Mouse (Mus musculus): Measurements from ENCODE around the gene Eps8. TPM values are rescaled to one million over a fixed set of nuclear protein-coding genes. Genes with fewer than 3 reads are reported as not detected.
"Not testable (repeated sequence)": the region's sequence is repeated elsewhere in the genome, so short reads cannot be mapped to it uniquely, and the experiment has no call there.

The Eps8 gene
- polyA plus RNA-seq, 2 experiments from 2014 or later: 0.30 to 0.46 TPM

DNA sequence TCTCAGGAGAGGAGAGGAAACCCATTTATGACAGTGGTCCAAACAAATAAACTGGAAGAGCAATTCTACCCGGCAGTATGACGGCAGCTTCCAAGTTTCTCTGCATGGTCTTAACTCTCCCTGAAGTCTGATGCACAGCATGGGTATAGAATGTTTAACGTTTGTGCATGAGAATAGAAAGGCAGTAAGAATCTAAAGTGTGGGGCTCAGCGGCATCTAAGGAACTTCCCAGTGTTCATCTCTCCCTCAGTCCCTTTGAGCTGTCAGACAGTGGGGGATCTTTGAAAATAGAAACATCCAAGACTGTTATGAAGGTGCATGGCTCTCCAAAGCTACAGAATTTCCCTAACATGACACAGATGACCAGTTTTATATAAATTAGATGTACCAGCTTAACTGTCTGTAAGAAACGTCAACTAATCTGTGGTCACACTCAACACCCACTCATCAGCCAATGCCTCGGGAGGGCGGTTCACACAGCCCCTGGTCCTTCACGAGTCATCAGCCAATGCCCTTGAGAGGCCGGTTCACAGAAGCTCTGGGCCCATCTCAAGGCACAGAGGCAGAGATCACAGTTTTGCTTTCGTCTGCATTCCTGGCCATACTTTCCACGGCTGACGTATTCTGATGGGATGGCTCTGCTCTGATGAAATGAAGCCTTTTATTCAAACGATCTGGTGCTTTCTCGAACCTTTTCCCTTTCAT is 145.2 kb downstream of the Eps8 start:
- no peak for ATAC-seq

DNA sequence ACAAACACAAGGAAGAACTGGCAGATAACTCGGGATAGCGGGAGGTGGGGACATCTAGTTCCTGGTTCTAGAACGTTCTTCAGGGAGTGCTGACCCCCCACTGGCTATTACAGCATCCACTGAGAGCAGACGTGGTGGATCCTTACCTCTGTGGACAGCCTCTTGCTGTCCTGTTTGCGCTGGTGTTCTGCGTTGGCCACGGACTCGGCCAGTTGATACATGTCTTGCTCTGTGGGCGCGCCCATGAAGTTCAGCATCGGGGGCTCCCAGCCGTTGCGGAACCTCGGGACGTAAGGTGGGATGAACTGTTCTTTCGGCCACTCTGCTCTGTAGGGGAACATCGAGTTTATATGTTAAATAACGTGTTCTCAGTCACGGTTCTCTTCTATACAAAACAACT is 145.7 kb downstream of the Eps8 start:
- no peak for ATAC-seq

DNA sequence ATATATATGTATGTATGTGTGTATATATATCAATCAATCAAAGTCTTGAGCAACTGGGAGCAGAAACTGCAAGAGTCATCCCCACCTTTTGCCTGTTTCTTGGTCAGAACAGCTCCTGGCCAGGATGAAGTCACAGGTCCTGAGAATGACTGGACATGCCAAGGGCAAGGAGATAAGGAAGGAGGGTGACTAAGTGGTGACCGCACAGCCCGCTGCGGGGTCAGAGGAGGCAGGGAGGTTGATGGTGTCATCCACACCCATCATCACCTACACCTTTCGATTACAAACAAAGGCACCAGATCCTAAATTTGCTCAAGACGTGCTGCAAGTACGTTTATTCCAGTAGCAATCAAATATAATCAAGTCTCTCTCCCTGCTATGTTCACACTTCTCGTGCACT is 148.1 kb downstream of the Eps8 start:
- ATAC-seq: no peak

DNA sequence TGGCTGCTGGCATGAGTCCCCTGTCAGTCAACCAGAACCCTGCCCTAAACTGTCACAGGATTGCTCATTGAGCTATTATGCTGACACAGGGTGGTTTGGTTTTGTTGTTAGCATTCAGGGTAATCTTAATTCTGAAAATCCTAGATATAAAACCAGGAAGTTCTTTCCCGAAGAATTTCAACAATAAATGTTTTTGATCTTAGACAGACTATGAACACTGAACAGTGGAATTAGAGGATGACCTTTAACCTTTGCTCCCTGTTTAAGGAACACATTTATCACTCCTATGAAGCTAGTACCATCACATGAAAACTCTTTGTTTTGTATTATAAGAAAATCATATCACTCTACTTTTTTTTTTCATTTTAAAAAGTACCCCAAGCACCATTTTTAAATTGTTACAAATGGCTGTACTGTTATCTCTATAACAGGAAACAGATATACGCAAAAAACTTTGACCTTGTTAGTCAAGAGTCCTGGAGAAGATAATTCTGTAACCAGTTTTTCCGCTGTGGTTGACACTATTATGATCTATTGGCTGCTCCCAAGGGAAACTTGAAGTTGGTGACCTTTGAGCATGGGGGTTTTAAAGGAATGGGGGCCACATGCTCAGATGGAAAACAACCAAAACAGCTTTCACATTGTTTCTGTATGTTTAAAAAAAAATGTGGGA is 149.0 kb downstream of the Eps8 start:
- ATAC-seq: no peak

DNA sequence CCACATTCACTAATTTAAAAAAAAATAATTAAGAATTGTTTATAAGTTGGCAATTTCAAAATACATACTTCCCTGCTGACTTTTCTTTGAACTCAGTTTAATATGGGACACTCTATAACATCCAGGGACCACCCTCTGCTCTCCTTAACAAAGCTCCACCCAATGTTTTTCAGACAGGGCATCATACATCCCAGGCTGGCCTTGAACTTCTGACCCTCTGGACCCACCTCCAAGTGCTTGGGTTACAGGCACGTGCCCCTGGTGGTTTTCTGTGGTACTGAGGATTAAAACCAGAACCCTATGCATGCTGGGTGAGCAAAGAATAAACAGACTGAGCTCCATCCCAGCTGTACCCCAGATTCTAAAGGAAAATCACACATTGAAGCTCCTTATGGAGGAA is 150.6 kb downstream of the Eps8 start:
- no peak for ATAC-seq

DNA sequence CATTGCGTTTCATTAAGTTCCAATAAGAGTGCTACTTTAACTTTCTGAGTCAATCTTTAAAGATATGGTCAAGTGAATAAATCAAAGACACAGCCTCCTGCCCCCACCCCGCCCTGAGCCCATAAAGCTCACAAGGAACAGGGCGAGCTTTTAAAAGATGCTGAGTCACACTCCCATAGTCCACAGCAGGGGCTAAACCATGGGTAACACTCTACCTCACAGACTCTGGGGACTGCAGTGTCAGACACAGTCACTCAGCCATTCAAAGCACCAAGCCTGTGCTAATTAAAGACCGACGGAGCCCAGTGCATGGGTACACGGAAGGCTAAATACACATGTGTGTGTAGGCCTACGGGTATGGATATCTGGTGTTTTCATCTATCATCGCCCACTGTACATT is 151.2 kb downstream of the Eps8 start:
- no peak for ATAC-seq

DNA sequence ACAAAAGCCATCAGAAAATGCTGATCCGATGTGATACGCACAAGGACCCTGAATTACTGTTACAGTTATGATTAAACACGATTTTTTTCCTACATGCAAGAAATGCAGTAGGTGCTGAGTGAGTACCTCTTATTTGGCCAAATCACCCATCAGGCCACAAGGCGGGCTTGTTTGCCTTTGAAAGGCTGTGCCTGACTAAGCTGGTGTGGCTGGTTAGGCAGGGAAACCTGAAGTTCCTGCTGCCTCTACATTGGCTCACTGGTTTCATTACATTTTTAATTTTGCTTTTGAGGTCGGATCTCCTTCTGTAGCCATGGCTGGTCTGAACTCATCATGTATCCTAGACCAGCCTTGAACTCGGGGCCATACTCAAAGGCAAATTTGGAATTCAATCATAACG is 151.7 kb downstream of the Eps8 start:
- no peak for ATAC-seq

DNA sequence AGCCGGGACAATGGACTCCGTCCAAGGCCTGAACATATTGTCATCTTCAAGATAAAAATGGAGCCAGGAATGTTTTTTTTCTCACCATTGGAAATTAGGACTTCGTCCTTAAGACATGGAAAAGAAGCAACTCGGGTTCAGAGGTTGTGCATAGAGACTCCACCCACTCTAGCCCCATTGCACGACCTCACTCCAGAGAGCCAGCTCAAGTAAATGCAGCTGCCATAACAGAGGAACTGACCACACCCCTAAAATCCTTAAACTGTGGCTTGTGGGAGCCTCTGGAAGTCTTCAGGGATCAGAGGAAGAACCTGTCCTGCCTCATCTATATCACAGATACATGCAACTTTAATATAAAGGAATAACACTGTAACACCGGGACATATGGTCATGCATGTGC is 155.9 kb downstream of the Eps8 start:
- ATAC-seq: no peak

DNA sequence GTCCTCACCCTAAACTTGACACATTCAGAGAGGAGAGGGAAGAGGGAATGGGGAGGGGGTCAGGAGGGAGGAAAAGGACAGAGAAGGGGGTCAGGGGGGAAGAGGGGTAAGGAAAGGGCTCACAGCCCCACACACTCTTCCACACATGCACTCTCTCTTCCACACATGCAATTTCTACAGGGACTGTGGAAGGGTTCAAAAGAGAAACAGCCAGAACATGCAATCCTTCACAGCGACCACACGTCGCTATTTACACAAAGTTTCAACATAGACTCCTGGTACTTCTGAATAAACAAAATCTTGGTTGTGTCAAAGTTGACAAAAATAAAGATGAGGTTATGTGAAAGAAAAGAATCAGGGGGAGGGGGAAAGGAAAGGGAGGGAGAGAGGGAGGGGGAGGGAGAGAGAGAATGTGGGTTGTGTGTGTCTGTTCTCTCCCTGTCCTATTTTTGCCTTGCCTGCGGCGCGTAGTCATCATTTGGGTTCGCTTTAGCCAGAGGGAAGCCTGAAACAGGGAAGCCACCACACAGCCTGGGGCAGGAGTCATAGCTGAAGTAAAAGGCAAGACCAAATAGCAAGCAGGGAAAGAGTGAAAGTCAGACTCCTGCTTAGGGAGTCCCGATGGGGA is 157.4 kb downstream of the Eps8 start:
- no peak for ATAC-seq

DNA sequence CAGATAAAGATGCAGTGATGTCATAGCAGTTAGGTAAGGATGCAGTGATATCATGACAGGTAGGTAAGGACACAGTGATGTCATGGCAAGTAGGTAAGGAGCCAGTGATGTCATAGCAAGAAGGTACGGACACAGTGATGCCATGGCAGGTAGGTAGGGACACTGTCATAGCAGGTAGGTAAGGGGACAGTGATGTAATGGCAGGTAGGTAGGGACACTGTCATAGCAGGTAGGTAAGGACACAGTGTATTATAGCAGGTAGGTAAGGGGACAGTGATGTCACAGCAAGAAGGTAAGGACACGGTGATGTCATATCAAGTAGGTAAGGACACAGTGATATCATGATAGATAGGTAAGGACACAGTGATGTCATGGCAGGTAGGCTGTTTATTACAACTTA is 158.1 kb downstream of the Eps8 start:
- no peak for ATAC-seq

DNA sequence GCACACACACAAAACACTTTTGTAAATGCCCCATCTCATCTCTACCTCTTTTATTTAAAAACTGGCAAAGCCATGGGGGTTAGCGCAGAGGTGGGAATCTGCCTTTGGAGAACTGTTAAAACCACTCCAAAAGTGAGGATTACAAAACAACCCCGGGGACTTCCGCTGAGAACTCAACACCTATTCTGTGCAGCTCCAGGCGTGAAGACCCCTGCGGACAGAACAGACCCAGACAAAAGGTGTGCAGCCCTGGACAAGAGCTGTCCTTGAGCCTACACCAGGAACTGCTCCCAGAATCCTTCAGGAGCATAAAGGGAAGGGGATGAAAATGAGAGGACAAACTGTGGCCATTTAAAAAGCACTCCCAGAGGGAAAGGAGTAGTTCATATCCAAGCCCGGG is 159.4 kb downstream of the Eps8 start:
- no peak for ATAC-seq

DNA sequence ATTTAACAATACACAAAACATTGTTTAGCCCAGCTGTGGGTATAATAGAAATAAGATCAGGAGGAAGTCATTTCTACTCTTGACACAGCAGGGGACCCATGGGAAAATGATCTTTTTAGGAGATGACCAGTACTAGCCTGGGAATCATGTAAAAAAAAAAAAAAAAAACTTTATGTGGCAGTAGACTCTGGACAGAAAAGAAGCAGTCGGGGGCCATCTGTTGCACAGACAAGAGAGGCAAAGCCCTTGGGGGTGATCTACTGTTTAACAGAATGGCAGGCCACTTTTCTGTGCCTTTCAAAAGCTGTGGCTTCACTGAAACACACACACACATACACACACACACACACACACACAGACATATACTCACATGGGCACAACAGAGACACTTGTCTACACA is 159.9 kb downstream of the Eps8 start:
- ATAC-seq: no peak

DNA sequence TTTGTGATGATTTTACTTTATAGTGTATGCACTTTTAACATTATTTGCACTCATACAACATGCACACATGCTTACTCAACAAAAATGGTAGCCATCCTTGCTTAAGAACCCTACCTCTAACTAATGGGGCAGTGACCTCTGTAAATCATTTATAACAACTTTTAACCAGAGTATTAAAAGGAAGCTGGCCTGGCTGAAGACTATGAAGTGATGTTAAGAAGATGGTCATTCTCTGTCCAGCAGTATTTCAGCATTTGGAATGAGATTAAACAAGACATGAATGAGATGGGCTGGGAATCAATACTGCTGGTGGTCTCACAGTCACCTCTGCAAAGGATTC is 160.6 kb downstream of the Eps8 start:
- no peak for ATAC-seq

DNA sequence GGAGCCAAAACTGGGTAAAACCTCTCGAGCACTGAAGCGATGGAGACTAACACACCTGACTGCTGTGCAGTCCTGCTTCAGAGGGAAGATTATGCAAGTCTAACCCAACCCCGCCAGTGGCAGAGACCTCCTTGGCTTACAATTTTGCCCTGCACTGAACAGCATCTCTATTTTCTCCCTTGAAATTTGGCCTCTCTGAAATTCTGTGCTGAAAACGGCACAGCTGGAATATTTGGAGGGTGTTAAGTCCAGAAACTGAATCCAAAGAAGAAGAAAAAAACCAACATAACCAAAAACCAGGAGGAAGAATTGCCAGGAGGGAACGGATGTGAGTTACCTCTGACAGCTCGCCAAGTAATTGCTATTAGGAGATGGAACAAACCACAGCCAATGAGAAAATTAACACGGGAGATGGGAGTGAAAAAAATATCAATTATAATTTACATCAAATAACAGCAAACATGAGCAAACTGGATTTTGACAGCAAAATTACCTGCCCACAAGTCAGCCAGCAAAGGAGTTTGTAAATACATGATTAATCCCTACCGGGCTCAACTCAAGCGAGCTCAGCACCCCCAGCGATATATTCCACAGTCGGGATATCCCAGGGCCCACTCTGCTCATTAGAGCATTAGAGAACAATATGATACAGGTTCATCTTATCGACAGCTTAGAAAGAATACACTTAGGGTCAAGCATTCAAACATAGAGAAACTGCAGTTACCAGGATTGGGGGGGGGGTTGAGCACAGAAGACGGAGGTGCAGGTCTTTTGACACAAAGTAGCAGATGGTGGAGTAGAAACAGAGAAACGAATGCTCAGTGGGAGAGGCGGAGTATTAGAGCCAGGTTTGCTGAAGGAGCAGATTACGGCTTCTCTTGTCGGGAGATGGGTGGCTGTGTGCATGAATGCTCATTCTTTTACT is 161.2 kb downstream of the Eps8 start:
- ATAC-seq: no peak

DNA sequence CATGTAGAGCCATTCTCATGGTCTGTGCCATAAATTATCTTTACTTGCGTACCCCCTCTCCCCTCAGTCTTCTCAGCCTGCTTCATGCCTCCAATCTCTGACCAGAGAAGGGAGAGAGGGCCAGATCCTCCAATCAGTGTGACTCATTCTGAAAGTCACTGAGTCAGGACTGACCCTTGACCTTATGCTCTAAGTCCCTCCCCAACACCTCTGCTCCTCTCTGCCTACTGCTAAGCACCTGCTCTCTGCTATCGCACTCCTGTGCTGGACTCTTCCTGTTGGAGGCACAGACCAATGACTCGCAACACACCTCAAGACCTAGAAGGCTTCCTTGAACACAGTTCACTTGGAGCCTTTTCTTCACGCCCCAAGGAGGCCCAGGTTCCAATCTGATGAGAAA is 162.1 kb downstream of the Eps8 start:
- ATAC-seq: no peak

DNA sequence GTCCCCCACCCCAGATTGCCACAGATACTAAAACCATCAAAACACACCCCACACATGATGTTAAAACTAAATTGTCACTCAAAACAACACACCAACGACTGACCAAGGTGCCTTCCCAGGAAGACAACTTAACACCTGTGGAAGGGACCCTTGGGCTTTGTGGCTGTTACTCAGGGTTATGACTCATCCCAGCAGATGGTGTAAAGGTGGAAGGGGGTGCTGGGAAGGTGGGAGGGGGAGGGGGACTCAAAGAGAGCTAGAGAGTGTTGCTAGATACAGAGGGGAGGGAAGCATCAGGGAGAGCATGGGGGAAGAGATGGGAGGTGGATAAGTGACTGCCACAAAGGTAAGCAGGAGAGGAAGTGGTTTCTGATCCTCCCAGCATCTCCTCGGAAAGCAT is 163.0 kb downstream of the Eps8 start:
- no peak for ATAC-seq

DNA sequence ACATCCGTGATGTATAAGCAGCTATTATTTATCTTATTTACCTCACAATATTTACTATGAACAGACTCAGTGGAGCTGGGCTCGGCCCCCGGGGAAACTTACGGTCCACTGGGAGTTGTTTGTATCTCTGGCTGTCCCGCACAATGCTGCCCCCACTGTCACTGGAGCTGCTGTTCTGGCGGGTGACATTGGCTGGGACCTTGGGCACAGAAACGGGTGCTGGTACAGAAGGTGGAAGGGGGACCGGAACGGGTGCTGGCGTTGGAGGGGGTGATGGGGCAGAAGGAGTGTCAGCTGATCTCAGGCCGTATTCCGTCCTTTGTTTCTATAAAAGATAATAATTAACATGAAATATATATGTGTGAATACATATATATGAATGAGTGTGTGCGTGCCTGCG is 164.6 kb downstream of the Eps8 start:
- no peak for ATAC-seq

DNA sequence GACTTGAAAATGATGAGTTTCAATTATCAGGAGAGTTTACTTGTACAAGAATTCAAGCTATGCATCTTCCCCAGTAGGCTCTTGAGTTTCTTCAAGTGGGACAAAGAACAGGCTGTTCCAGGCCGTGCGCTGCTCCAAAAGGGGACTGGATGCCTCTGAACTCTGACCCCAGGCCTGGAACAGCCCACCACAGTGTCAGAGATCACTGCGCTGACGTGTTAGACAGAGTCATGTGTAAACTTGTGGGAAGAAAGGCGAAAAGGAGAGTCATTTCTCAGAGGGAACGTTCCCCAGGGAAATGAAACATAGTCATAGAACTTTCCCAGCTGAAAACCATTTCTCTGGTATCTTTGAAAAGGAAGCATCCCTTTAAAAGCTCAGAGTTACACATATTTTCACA is 167.2 kb downstream of the Eps8 start:
- no peak for ATAC-seq

DNA sequence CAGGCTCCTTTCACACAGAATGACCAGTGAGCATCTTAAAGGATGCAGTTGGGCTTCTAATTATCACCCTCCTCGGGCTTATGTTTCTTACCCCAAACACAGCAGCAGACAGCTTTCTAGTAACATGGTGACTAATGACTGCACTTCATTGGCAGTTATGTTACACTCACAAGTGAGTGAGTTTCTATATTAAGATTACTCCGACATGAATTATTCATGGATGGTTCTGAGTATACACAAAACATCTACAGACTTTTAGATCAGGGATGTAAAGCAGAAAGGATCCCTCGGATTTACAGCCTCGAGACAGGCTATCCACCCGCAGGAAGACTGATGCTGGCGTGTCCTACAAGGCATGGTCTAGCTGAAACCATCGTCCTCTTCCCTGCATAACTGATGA is 171.8 kb downstream of the Eps8 start:
- ATAC-seq: no peak

DNA sequence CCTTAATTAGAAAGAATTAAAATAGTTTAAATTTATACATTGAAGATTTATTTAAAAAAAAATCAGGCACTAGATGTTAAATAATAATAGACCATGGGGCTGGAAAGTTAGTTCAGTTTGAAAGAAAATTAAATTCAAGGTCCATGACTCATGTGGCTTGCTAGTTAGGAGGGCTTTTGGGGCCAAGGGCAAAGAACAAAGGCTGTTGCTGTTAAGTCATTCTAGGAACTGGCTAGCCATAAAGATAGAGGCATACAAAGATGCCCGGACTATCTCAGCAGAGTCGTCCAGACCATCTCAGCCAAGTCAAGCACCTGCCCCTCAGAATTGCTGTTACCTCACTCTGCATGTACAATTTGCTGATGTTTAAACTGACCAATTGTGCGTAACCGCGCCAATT is 179.0 kb downstream of the Eps8 start:
- not testable (repeated sequence) for ATAC-seq

DNA sequence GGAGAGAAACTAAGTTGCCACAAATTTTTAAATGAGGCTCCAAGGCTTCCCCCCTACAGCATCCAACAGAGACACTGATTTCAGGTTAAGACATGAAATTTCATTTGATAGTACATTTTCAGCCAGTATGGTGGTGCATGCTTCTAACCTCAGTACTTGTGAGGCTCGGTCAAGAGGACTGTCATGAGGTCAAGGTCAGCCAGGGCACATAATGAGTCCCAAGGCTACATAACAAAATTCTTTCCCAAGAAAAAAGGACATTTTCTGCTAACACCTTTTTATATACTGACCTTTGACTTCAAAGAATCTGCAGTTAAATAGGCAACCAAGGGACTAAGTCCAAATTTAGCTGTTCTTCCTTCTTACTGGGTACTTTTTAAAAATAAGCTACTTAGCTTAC is 181.2 kb downstream of the Eps8 start:
- ATAC-seq: no peak

DNA sequence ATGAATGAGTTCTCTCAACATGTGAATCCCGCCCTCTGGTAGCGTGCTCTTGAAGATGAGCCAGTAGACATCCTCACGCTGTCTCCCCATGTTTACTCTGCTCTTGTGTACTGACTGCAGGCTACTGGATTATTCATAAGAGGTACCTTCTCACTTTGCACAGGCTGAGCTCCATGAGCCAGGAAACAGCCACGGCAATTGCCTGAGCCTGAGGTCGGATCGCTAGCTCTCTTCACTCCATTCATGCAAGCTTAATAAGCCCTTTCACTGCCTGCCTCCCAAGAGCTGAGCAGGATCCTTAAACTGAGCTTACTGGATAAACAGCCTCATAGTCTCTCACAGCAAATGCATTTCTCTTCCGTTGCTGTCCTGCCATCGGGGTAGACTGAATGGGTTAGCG is 182.5 kb downstream of the Eps8 start:
- ATAC-seq: no peak

DNA sequence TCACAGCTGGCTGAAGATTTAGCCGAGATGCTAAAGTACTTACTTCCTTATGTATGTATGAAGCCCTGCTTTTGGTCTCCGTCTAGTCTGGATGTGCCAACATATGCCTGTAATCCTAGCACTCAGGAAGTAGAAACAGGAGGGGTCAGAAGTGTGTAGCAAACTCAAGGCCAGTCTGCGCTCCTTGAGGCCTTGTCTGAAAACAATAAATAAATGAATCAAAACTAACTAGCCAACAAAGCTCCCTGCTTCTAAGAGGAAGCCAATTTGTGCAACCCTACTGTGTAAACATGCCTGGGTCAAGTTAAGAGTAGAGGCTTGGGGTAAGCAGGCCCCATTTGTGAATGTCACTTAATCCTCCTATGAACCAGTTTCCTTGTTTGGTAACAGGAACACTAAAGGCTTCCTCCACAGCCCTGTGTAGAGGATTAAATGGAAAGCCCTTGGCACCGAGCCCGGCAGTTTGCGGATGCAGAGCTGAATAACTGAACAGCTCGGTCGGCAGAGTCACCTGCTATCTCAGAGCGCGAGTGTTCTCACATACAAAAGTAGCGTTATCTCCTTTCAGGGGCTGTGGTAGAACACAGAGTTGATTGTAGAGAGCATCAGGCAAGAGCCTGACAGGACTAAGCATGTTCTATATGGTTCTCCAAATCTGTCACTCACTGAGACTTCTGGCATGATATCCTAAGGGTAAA is 183.6 kb downstream of the Eps8 start:
- no peak for ATAC-seq

All from activated CD4-positive, CD25-positive, alpha-beta regulatory T cell, adult 4 months (primary cell).